Mouse (Mus musculus) liver, postnatal 0 days (tissue): ENCODE data around the gene Mbl1.

Source experiments
- CTCF ChIP-seq: sonication (generic); IDR thresholded peaks from 2 replicates; pipeline ENCODE4 v1.5.1; 2016; ENCODE audit warnings: antibody characterized with exemption, low read depth
- EP300 ChIP-seq: IDR thresholded peaks from 2 replicates; pipeline ENCODE4 v1.6.1; 2016; ENCODE audit warnings: antibody characterized with exemption, low read depth, mild to moderate bottlenecking

GRCm38 (mm10) chr14:41189496-41189895 lies 38.2 kb downstream of the Mbl1 start:
- no peak for TF ChIP-seq CTCF
- TF ChIP-seq EP300: no peak
